Comparison of ENCODE assay signal across 8 mouse cellular contexts in genomic region chr7:109170441-109170820, GRCm38 (mm10). TPM values are rescaled to one million over a fixed set of nuclear protein-coding genes. Genes with fewer than 3 reads are reported as not detected.
A peak's percentile ranks its signal among the peaks of the same experiment; 100 is the strongest.
DNase-seq lines count a peak whose midpoint lies in the region; ATAC-seq lines count a peak whose summit lies in the region.

No protein-coding gene starts in this region.

- DNase-seq in 416B (ENCODE audit: low read depth) (peak; percentile 4), liver (peak; percentile 74)
- peak; percentile 64 for DNase-seq in brain, embryonic 18.5 days (ENCODE audit: low read depth, low spot score)
- DNase-seq in naive thymus-derived CD4-positive, alpha-beta T cell, adult 2 months (ENCODE audit: low read depth) = peak; percentile 2

- H3K27me3 ChIP-seq in heart, embryonic 12.5 days (replicated peaks) = peaks cover 89% of the 10 kb centered on the region
- peaks cover 55% of the 10 kb centered on the region for H3K27me3 ChIP-seq in kidney, embryonic 16.5 days (ENCODE audit: insufficient read depth, low read length)
- peaks cover 18% of the 10 kb centered on the region; the same call in 1 of the 2 replicates for H3K27me3 ChIP-seq in stomach, embryonic 14.5 days (ENCODE audit: control insufficient read depth, insufficient read depth, low read length)

- H3K4me2 ChIP-seq in heart, embryonic 12.5 days = peak overlapping the region; percentile 98
- H3K4me2 ChIP-seq in kidney, embryonic 16.5 days (replicated peaks; ENCODE audit: low read depth, low read length) = peak overlapping the region; percentile 98
- peak overlapping the region; percentile 99 for H3K4me2 ChIP-seq in stomach, embryonic 14.5 days (replicated peaks; ENCODE audit: low read depth, low read length)

- peak; percentile 46; the same call in 1 of the 2 replicates for ATAC-seq in erythroid progenitor cell, adult 5-6 weeks (replicated peaks; ENCODE audit: low FRiP score, poor library complexity, severe bottlenecking)
- ATAC-seq in heart, embryonic 12.5 days (ENCODE audit: insufficient number of reproducible peaks, low FRiP score) = 0 out of 2 replicates have a peak, but pooled peaks have one; percentile 27
- ATAC-seq in kidney, embryonic 16.5 days (ENCODE audit: low FRiP score, low TSS enrichment) = peak; percentile 44; the same call in 1 of the 2 replicates
- peak; percentile 62 for ATAC-seq in stomach, embryonic 14.5 days (ENCODE audit: insufficient number of reproducible peaks, insufficient read depth, low FRiP score, low read depth)

- no peaks in the 10 kb centered on the region for H3K36me3 ChIP-seq in heart, embryonic 12.5 days
- H3K36me3 ChIP-seq in kidney, embryonic 16.5 days (ENCODE audit: insufficient read depth, low read length) = no peaks in the 10 kb centered on the region
- no peaks in the 10 kb centered on the region for H3K36me3 ChIP-seq in stomach, embryonic 14.5 days (ENCODE audit: control insufficient read depth, insufficient read depth, low read length)

- 0 out of 2 replicates have a peak overlapping the region, but pooled peaks have one; percentile 60 for H3K9ac ChIP-seq in heart, embryonic 12.5 days
- H3K9ac ChIP-seq in kidney, embryonic 16.5 days (replicated peaks; ENCODE audit: low read length) = no peak overlapping the region
- no peak overlapping the region for H3K9ac ChIP-seq in stomach, embryonic 14.5 days (replicated peaks; ENCODE audit: low read depth, low read length)

- under 1% methylated on average over 17 of the region's 17 CpGs for WGBS in heart, embryonic 12.5 days
- under 1% methylated on average over 17 of the region's 17 CpGs for WGBS in kidney, embryonic 16.5 days
- WGBS in stomach, embryonic 14.5 days = under 1% methylated on average over 17 of the region's 17 CpGs

- no peaks in the 10 kb centered on the region; the same call in 1 of the 2 replicates for H3K9me3 ChIP-seq in heart, embryonic 12.5 days (replicated peaks)
- no peaks in the 10 kb centered on the region for H3K9me3 ChIP-seq in kidney, embryonic 16.5 days (ENCODE audit: low read length)
- peaks cover 4% of the 10 kb centered on the region; the same call in 1 of the 2 replicates for H3K9me3 ChIP-seq in stomach, embryonic 14.5 days (ENCODE audit: control insufficient read depth, low read depth, low read length)

- peaks cover 9% of the 10 kb centered on the region for H3K4me1 ChIP-seq in heart, embryonic 12.5 days (replicated peaks)
- H3K4me1 ChIP-seq in kidney, embryonic 16.5 days (ENCODE audit: insufficient read depth, low read length) = peaks cover 12% of the 10 kb centered on the region
- peaks cover 5% of the 10 kb centered on the region; the same call in 1 of the 2 replicates for H3K4me1 ChIP-seq in stomach, embryonic 14.5 days (ENCODE audit: control insufficient read depth, insufficient read depth, low read length)

- peak overlapping the region; percentile 49 for H3K4me3 ChIP-seq in heart, embryonic 12.5 days
- H3K4me3 ChIP-seq in kidney, embryonic 16.5 days (ENCODE audit: low read length) = peak overlapping the region; percentile 54
- peak overlapping the region; percentile 47 for H3K4me3 ChIP-seq in stomach, embryonic 14.5 days (ENCODE audit: low read depth, low read length)

- no peak overlapping the region for H3K27ac ChIP-seq in heart, embryonic 12.5 days (ENCODE audit: poor library complexity, severe bottlenecking)
- H3K27ac ChIP-seq in kidney, embryonic 16.5 days (ENCODE audit: low read length) = no peak overlapping the region
- H3K27ac ChIP-seq in stomach, embryonic 14.5 days (ENCODE audit: low read length) = no peak overlapping the region

RNA-seq across cellular contexts. Expression of gene Lmo1, which starts 4.6 kb away (rescaled TPM):
- total RNA-seq in erythroid progenitor cell, adult 5-6 weeks (2015; ENCODE audit: low replicate concordance) = not detected in 2 replicates
- not detected in 2 replicates for total RNA-seq in erythroid progenitor cell, adult 5-6 weeks (2017; ENCODE audit: low replicate concordance)
- 1.6 and 2.0 TPM in 2 replicates for polyA plus RNA-seq in heart, embryonic 12.5 days (2016; fragmentation: Nextera tagmentation; extraction: Ambion mirVana)
- polyA plus RNA-seq in kidney, embryonic 16.5 days (2015; fragmentation: Nextera tagmentation; extraction: Ambion mirVana) = 7.6 and 7.7 TPM in 2 replicates
- 2.8 and 3.5 TPM in 2 replicates for polyA plus RNA-seq in stomach, embryonic 14.5 days (2014; fragmentation: Nextera tagmentation; extraction: Ambion mirVana)

Comparison
In these comparisons a context has a peak if more than half of its experiments do, and no peak if none do; other contexts are left out.
1. DNase-seq: peak in every context shown above with its lines; median percentile 74 in liver; 64 in brain, embryonic 18.5 days; 4 in 416B; 2 in naive thymus-derived CD4-positive, alpha-beta T cell, adult 2 months.